Mouse (Mus musculus) limb, embryonic 14.5 days (tissue): ENCODE measurements around the gene Nr2c1. TPM values are rescaled to one million over a fixed set of nuclear protein-coding genes. Genes with fewer than 3 reads are reported as not detected.

Source experiments
- ATAC-seq: fragments of 200-750 bp; cut with Nextera tagmentation; 2 replicates; pipeline ENCODE4 v1.8.0; 2017; ENCODE audit warnings: low read depth, moderate number of reproducible peaks, moderate TSS enrichment; ENCODE audit not compliant: low FRiP score
- DNase-seq: peaks from one replicate; pipeline ENCODE4 v3.0.0-alpha.2; 2015; ENCODE audit warnings: low spot score
- H3K27ac ChIP-seq: fragments of 300-500 bp; sonication (generic); replicated peaks from 2 replicates; pipeline ENCODE4 v1.5.1; 2014; ENCODE audit warnings: low read depth, mild to moderate bottlenecking, low read length, moderate library complexity, mixed read lengths
- H3K27me3 ChIP-seq: fragments of 300-500 bp; sonication (generic); 2 replicates; pipeline ENCODE4 v1.6.1; 2014; ENCODE audit warnings: low read length, mixed read lengths; ENCODE audit not compliant: control insufficient read depth, insufficient read depth
- H3K36me3 ChIP-seq: fragments of 300-500 bp; sonication (generic); 2 replicates; pipeline ENCODE4 v1.6.1; 2014; ENCODE audit warnings: mild to moderate bottlenecking, low read length, moderate library complexity, mixed read lengths; ENCODE audit not compliant: control insufficient read depth, insufficient read depth
- H3K4me1 ChIP-seq: fragments of 300-500 bp; sonication (generic); 2 replicates; pipeline ENCODE4 v1.6.1; 2014; ENCODE audit warnings: antibody characterized with exemption, low read length, mixed read lengths; ENCODE audit not compliant: control insufficient read depth, insufficient read depth
- H3K4me2 ChIP-seq: fragments of 300-500 bp; sonication (generic); replicated peaks from 2 replicates; pipeline ENCODE4 v1.6.1; 2014; ENCODE audit warnings: low read depth, mild to moderate bottlenecking, low read length, moderate library complexity; ENCODE audit not compliant: severe bottlenecking
- H3K4me3 ChIP-seq: fragments of 300-500 bp; sonication (generic); replicated peaks from 2 replicates; pipeline ENCODE4 v1.5.1; 2014; ENCODE audit warnings: low read length
- H3K9ac ChIP-seq: fragments of 300-500 bp; sonication (generic); 2 replicates; pipeline ENCODE4 v1.6.1; 2014; ENCODE audit warnings: mild to moderate bottlenecking, low read depth, low read length, moderate library complexity; ENCODE audit not compliant: severe bottlenecking
- H3K9me3 ChIP-seq: fragments of 300-500 bp; sonication (generic); 2 replicates; pipeline ENCODE4 v1.6.1; 2016; ENCODE audit warnings: low read length; ENCODE audit not compliant: control insufficient read depth
- POLR2A ChIP-seq: fragments of 200-500 bp; IDR thresholded peaks from 2 replicates; pipeline ENCODE4 v1.8.0; 2012; ENCODE audit warnings: inconsistent platforms, mild to moderate bottlenecking, moderate library complexity, borderline replicate concordance; ENCODE audit not compliant: insufficient read depth, insufficient read length; ENCODE audit errors: extremely low read depth
- WGBS: fragments of 180-500 bp; shearing (Covaris S2); extraction: QIAGEN DNeasy Blood & Tissue Kit; methylation state at CpG from one replicate; pipeline ENCODE4 v1.1.7; 2014; 5-methylcytosine and 5-hydroxymethylcytosine counted together
- polyA plus RNA-seq, 2 experiments: library from polyadenylated mRNA; depleted of rRNA in 1 of 2; stranded (reverse) in 1 of 2; unstranded in 1 of 2; fragments of >200 nt; fragmentation: Nextera tagmentation in 1 of 2; extraction: Ambion mirVana in 1 of 2; gene quantifications; 2 replicates each; pipeline versions ENCODE4 v1.2.1 to v1.2.3; 2012 to 2014

The Nr2c1 gene
- polyA plus RNA-seq, 2 experiments = 7.9 to 11.5 TPM

- no peak overlapping the region for H3K27ac ChIP-seq
- peaks cover 41% of the 10 kb centered on the region for H3K36me3 ChIP-seq
- H3K4me2 ChIP-seq = no peak overlapping the region
- DNase-seq = peak; percentile 36
- H3K9me3 ChIP-seq = no peaks in the 10 kb centered on the region
- ATAC-seq = 0 out of 2 replicates have a peak, but pooled peaks have one; percentile 30
- H3K4me1 ChIP-seq = no peaks in the 10 kb centered on the region
- no peak overlapping the region for H3K4me3 ChIP-seq
- H3K27me3 ChIP-seq = no peaks in the 10 kb centered on the region
- WGBS = 80% methylated on average over 6 of the region's 6 CpGs
- no peak overlapping the region for H3K9ac ChIP-seq
- TF ChIP-seq POLR2A = no peak
These were observed 63.1 kb downstream of the Nr2c1 start for GRCm38 (mm10) chr10:94210718-94211618.

GRCm38 (mm10) chr10:94211725-94212124 lies 63.9 kb downstream of the Nr2c1 start:
- TF ChIP-seq POLR2A = no peak
- DNase-seq = no peak
- no peak for ATAC-seq
- Histone ChIP-seq H3K9me3 (no peaks in the 10 kb centered on the region), H3K27ac (no peak overlapping the region), H3K4me3 (no peak overlapping the region), H3K4me1 (no peaks in the 10 kb centered on the region), H3K27me3 (no peaks in the 10 kb centered on the region), H3K4me2 (no peak overlapping the region), H3K36me3 (peaks cover 34% of the 10 kb centered on the region), H3K9ac (no peak overlapping the region)
- 35% methylated on average over 2 of the region's 2 CpGs for WGBS

GRCm38 (mm10) chr10:94225026-94225750 lies 77.4 kb downstream of the Nr2c1 start:
- Histone ChIP-seq H3K9ac (no peak overlapping the region), H3K4me1 (no peaks in the 10 kb centered on the region), H3K36me3 (peaks cover 8% of the 10 kb centered on the region; the same call in 1 of the 2 replicates), H3K9me3 (no peaks in the 10 kb centered on the region), H3K27ac (no peak overlapping the region), H3K27me3 (no peaks in the 10 kb centered on the region), H3K4me2 (no peak overlapping the region), H3K4me3 (no peak overlapping the region)
- ATAC-seq (no peak), DNase-seq (no peak)
- 67% methylated on average over 6 of the region's 6 CpGs for WGBS
- no peak for TF ChIP-seq POLR2A

GRCm38 (mm10) chr10:94230172-94230981 lies 82.6 kb downstream of the Nr2c1 start:
- ATAC-seq = no peak
- H3K4me1 ChIP-seq = no peaks in the 10 kb centered on the region
- TF ChIP-seq POLR2A = no peak
- no peak for DNase-seq
- no peaks in the 10 kb centered on the region for H3K36me3 ChIP-seq
- H3K9me3 ChIP-seq = no peaks in the 10 kb centered on the region
- H3K4me3 ChIP-seq = no peak overlapping the region
- no peak overlapping the region for H3K9ac ChIP-seq
- H3K27me3 ChIP-seq = no peaks in the 10 kb centered on the region
- H3K4me2 ChIP-seq = no peak overlapping the region
- no peak overlapping the region for H3K27ac ChIP-seq
- WGBS = 53% methylated on average over 19 of the region's 19 CpGs

GRCm38 (mm10) chr10:94231025-94231424 lies 83.2 kb downstream of the Nr2c1 start:
- no peaks in the 10 kb centered on the region for H3K36me3 ChIP-seq
- no peak overlapping the region for H3K27ac ChIP-seq
- H3K4me3 ChIP-seq = no peak overlapping the region
- no peaks in the 10 kb centered on the region for H3K9me3 ChIP-seq
- TF ChIP-seq POLR2A = no peak
- ATAC-seq (no peak), DNase-seq (no peak)
- H3K4me1 ChIP-seq = no peaks in the 10 kb centered on the region
- H3K9ac ChIP-seq = no peak overlapping the region
- no peaks in the 10 kb centered on the region for H3K27me3 ChIP-seq
- no peak overlapping the region for H3K4me2 ChIP-seq
- 78% methylated on average over 6 of the region's 6 CpGs for WGBS
